Mouse (Mus musculus): Measurements from ENCODE around the gene Gstp2.

DNA sequence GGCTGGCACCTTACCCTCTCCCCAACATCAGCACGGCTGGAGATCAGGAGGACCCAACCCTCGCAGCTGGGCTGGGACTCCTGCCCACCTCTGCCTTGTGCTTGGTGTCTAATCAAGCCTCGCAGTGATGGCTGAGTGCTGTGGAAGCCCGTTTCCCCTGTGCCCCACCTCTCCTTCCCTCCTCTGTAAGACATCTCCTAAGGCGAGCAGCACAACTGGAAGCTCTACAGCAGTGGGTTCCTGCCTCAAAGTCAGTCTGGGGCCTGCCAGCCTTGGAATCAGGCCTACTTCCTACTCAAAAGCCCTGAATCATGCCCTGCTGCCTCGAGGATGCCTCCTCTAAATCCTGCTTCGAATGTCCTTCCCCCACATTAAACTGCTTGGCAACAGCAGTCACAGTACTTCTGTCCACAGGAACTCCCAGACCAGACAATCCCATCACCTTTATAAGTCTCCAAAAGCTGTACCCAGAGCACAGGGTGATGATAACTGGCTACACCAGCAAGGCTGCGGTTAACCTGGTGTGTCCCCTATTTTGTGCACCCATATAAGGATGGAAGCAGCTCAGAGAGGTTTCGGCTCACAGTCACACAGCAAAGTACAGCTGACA lies 46.6 kb downstream of the Gstp2 start:
- no peak for TF ChIP-seq CTCF (IDR thresholded peaks at IDR 0.05; ENCODE audit: low read depth)
- TF ChIP-seq EP300 (IDR thresholded peaks at IDR 0.05; ENCODE audit: low read depth): no peak

All from liver, postnatal 0 days (tissue).